Mouse (Mus musculus): ENCODE data around the gene Zfp638. TPM values are rescaled to one million over a fixed set of nuclear protein-coding genes. Genes with fewer than 3 reads are reported as not detected.
A peak's percentile ranks its signal among the peaks of the same experiment; 100 is the strongest.
"Not testable (repeated sequence)": the region's sequence is repeated elsewhere in the genome, so short reads cannot be mapped to it uniquely, and the experiment has no call there.

The Zfp638 gene
- polyA plus RNA-seq (2016; fragmentation: Nextera tagmentation; extraction: Ambion mirVana) = 81.7 and 82.8 TPM in 2 replicates

DNA sequence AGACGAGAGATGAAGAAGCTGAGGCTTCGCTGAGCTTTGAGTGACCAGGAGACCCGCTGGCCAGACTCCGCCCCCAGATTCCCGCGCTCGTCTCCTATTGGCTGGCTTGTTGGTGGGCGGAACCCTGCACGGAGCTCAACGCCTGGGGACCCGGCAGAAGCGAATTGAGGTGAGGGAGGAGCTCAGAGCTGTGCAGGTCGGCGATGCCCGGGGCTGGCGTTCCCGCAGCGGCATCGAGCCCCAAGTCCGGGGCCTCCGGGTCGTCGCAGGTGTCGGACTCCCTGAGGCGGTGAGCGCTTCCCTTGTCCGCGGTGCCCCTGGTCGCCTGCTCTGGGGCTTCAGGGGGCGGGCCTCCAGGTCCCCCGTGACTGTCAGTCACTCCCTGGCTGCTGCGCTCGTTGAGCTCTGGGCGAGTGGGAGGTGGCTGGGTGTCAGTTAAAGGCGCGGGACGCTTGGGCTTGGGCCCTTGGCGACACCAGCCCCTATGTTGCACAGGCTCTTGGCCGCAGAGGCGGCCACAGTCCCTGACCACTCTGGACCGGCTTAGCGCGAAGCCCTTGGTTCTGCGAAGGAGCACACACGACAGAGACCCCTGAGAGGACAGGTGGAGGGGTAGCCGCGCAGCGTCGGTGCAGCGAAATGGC lies at the start of gene Zfp638:
TSS of gene Zfp638 (plus strand) at position 156 of the 644 bp plus-strand sequence.
- Histone ChIP-seq H3K4me3 (replicated peaks) (peak within 1 kb of the TSS; percentile 62), H3K36me3 (no peaks in the 10 kb centered on the region), H3K4me1 (replicated peaks) (peaks cover 10% of the 10 kb centered on the region), H3K27ac (no peak within 1 kb of the TSS), H3K9ac (replicated peaks) (peak within 1 kb of the TSS; percentile 61), H3K4me2 (peak within 1 kb of the TSS; percentile 99), H3K9me3 (no peaks in the 10 kb centered on the region), H3K27me3 (peaks cover 21% of the 10 kb centered on the region)
- WGBS = under 1% methylated on average over 50 of the region's 50 CpGs
- peak; percentile 94 for ATAC-seq (ENCODE audit: insufficient number of reproducible peaks, insufficient read depth, low FRiP score, low TSS enrichment, low read depth)

DNA sequence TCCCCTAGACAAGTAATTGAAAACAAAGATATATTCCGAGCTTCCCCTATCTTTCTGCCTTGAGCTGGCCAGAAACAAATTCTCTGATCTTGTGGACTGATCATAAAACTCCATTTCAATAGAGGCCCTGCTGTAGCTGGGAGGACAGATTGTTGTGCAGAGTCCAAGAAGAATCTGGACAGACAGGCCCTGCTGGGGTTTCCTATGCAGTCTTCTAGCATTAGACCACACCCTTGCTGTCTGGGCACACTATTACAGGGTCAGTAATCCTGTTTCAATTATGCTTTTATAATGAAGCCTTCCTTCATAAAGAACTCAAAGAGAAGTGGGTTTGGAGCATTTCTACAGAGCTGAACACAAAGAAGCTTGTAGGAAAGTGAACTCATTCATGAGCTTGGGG lies 47.9 kb upstream of the Zfp638 start:
- Histone ChIP-seq H3K4me3 (replicated peaks) (no peak overlapping the region), H3K27me3 (no peaks in the 10 kb centered on the region), H3K4me2 (no peak overlapping the region), H3K9ac (replicated peaks) (no peak overlapping the region), H3K36me3 (peaks cover 35% of the 10 kb centered on the region), H3K4me1 (replicated peaks) (no peaks in the 10 kb centered on the region), H3K27ac (no peak overlapping the region), H3K9me3 (peaks cover 7% of the 10 kb centered on the region; the same call in 1 of the 2 replicates)
- no peak for ATAC-seq (ENCODE audit: insufficient number of reproducible peaks, insufficient read depth, low FRiP score, low TSS enrichment, low read depth)
- WGBS = 84% methylated on average over 1 of the region's 1 CpGs

DNA sequence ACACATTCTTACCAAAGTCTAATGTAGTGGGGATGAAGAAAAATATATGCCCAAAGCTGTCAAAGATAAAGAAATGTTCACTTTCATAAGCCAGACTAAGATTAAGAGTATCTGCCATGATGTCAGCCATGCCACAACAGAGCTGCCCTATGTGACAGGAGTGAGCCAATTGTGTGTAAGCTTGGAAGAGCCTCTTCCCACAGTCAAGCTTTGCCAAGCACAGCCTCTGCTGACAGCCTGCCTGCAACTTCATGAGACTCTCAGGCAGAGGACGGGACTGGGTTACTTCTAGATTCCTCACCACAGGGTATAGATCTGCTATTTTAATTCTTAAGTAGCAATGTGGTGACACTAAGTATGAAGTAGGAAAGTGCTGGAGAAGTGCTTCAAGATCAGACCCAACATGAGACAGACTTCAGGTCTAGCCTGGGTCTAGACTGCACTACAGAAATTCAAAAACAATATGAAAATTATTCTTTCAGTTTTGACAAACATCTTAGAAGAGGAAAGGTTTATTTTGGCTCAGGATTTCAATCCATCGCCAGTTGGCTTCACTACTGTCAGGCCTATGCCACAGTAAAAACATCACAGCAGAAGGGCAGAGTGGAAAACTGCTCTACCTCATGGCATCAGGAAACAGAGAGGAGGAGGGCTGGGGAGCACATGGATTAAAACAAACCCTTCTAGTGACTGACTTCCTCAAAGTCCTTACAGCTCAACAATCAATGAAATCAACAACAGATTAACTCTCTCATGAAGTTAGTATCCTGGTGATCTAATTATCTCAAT lies 46.0 kb upstream of the Zfp638 start:
- Histone ChIP-seq H3K4me1 (replicated peaks) (no peaks in the 10 kb centered on the region), H3K9me3 (peaks cover 7% of the 10 kb centered on the region; the same call in 1 of the 2 replicates), H3K4me2 (no peak overlapping the region), H3K4me3 (replicated peaks) (no peak overlapping the region), H3K9ac (replicated peaks) (no peak overlapping the region), H3K27ac (no peak overlapping the region), H3K27me3 (no peaks in the 10 kb centered on the region), H3K36me3 (peaks cover 20% of the 10 kb centered on the region; the same call in 1 of the 2 replicates)
- no peak for ATAC-seq (ENCODE audit: insufficient number of reproducible peaks, insufficient read depth, low FRiP score, low TSS enrichment, low read depth)
- 89% methylated on average over 2 of the region's 2 CpGs for WGBS

DNA sequence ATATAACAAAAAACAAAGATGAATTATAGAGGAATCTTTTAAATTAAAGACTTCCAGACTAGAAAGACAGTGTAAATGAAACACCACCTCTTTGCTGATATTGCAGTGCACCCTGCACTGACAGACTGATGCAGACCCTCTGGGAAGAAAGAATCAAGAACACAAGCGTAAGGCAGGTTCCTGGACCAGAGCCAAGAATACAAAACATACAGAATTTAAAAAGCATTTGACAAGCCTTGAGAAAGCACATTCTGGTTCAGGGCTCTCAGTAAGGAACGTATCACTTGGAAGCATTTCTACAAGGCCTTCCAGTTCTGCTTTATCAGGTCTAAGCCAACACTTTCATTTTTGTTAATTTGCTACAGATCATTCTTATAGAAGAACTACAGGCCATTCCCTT lies 45.1 kb upstream of the Zfp638 start:
- Histone ChIP-seq H3K4me1 (replicated peaks) (no peaks in the 10 kb centered on the region), H3K4me3 (replicated peaks) (no peak overlapping the region), H3K9ac (replicated peaks) (no peak overlapping the region), H3K9me3 (peaks cover 7% of the 10 kb centered on the region; the same call in 1 of the 2 replicates), H3K27me3 (no peaks in the 10 kb centered on the region), H3K36me3 (peaks cover 18% of the 10 kb centered on the region; the same call in 1 of the 2 replicates), H3K4me2 (no peak overlapping the region), H3K27ac (no peak overlapping the region)
- no peak for ATAC-seq (ENCODE audit: insufficient number of reproducible peaks, insufficient read depth, low FRiP score, low TSS enrichment, low read depth)
- WGBS = 77% methylated on average over 2 of the region's 2 CpGs

DNA sequence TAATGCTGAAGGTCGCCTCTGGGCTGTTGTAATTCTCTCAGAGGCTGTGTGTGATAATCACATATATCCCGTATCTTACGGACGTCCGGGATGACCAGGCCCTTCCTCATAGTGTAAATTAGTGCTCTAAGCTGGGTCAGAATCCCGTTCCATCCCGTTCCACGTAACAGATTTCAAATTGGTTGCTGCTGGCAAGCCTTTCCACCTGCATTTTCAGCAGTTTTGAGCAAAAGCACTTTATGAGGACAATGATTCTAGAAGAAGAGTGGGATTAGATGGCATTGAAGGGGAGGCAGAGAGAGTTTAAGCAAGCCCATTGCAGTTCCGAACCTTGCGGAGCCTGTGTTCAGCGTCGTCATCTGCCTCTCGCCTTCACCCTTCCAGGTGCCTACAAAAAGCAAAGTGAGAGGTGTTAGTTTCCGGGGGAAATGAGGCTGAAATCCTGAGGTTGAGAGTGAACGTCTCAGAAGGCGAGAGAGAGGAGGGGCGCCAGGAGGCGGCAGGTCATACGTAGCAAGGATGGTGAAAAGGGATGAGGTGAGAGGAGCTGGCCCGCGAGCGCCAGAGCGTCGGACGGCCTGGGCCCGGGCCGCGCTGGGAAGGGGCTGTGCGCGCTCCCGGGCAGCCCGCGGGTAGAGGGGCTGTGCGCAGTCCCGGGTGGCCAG lies 35.8 kb upstream of the Zfp638 start:
- Histone ChIP-seq H3K4me3 (replicated peaks) (peak overlapping the region; percentile 68), H3K36me3 (peaks cover 14% of the 10 kb centered on the region), H3K27me3 (no peaks in the 10 kb centered on the region), H3K9ac (replicated peaks) (peak overlapping the region; percentile 84), H3K4me1 (replicated peaks) (peaks cover 10% of the 10 kb centered on the region; the same call in 1 of the 2 replicates), H3K4me2 (peak overlapping the region; percentile 71), H3K9me3 (no peaks in the 10 kb centered on the region), H3K27ac (peak overlapping the region; percentile 91)
- no peak; the same call in 1 of the 2 replicates for ATAC-seq (ENCODE audit: insufficient number of reproducible peaks, insufficient read depth, low FRiP score, low TSS enrichment, low read depth)
- 1% methylated on average over 35 of the region's 35 CpGs for WGBS

DNA sequence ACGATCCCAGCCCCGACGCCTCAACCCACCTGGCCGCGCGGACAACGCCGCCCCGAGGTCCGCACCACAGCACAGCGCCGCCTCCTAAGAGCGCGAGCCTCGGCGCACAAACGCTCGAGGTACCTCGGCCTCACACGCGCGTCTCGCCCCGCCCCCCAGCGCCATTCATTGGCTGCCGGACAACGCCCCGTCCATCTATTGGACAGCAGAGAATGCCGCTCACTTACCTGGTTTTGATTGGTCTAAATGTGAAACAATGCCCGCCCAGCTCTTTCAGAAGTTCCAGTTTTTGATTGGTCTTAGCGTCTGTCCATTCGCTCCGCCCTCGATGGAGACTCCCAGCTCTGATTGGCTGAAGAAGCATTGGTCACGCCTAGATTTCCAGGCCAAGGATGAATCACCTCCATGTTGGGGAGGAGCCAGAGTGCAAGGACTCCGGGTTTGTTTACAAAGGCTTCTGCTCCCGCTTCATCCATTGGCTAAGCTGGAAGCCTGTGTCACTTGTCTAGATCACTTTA lies 35.2 kb upstream of the Zfp638 start, which contains the start of gene Paip2b:
TSS of gene Paip2b (minus strand) at position 136 of the 518 bp plus-strand sequence.
- Histone ChIP-seq H3K4me3 (replicated peaks) (peak within 1 kb of the TSS; percentile 68), H3K27ac (peak within 1 kb of the TSS; percentile 91), H3K9ac (replicated peaks) (peak within 1 kb of the TSS; percentile 84), H3K9me3 (no peaks in the 10 kb centered on the region), H3K27me3 (no peaks in the 10 kb centered on the region), H3K4me1 (replicated peaks) (peaks cover 10% of the 10 kb centered on the region; the same call in 1 of the 2 replicates), H3K4me2 (peak within 1 kb of the TSS; percentile 71), H3K36me3 (peaks cover 10% of the 10 kb centered on the region)
- under 1% methylated on average over 37 of the region's 37 CpGs for WGBS
- peak; percentile 99 for ATAC-seq (ENCODE audit: insufficient number of reproducible peaks, insufficient read depth, low FRiP score, low TSS enrichment, low read depth)

DNA sequence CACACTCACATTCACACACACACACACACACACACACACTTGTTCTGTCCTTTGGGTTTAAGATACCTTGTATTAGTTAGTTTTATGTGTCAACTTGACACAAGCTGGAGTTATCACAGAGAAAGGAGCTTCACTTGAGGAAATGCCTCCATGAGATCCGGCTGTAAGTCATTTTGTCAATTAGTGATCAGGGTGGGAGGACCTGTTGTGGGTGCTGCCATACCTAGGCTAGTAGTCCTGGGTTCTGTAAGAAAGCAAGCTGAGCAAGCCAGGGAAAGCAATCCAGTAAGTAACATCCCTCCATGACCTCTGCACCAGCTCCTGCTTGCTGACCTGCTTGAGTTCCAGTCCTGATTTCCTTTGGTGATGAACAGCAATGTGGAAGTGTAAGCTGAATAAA lies 34.5 kb upstream of the Zfp638 start:
- not testable (repeated sequence) for H3K9me3 ChIP-seq; ATAC-seq (ENCODE audit: insufficient number of reproducible peaks, insufficient read depth, low FRiP score, low TSS enrichment, low read depth); H3K36me3 ChIP-seq; H3K27me3 ChIP-seq; H3K27ac ChIP-seq
- Histone ChIP-seq H3K4me1 (replicated peaks) (peaks cover 10% of the 10 kb centered on the region; the same call in 1 of the 2 replicates), H3K4me3 (replicated peaks) (peak overlapping the region; percentile 68; the same call in 1 of the 2 replicates), H3K9ac (replicated peaks) (0 out of 2 replicates have a peak overlapping the region, but pooled peaks have one; percentile 18), H3K4me2 (peak overlapping the region; percentile 54)
- 69% methylated on average over 1 of the region's 1 CpGs for WGBS

DNA sequence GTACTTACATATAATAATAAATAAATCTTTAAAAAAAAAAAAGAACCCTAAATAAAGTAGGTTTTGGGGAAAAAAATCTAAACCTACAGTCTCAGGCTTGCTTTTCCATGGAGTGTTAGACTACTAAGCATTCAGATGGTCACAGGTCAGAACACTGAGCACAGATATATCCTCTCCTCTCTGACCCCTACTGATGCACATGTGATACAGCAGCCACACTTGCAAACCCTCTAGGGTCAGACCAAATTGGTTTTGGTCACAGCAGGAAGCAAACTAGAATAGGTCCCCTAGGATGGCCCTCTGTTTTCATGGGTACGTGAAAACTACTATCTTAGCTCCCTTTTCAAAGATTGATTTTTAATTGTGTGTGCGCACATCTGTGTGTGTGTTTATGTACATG lies 30.1 kb upstream of the Zfp638 start:
- Histone ChIP-seq H3K9me3 (no peaks in the 10 kb centered on the region), H3K27ac (no peak overlapping the region), H3K4me3 (replicated peaks) (no peak overlapping the region), H3K4me2 (no peak overlapping the region), H3K9ac (replicated peaks) (no peak overlapping the region), H3K4me1 (replicated peaks) (0 out of 2 replicates have a peak, but pooled peaks cover 3% of the 10 kb centered on the region), H3K27me3 (no peaks in the 10 kb centered on the region), H3K36me3 (no peaks in the 10 kb centered on the region)
- ATAC-seq (ENCODE audit: insufficient number of reproducible peaks, insufficient read depth, low FRiP score, low TSS enrichment, low read depth) = no peak
- WGBS = 87% methylated on average over 2 of the region's 2 CpGs

DNA sequence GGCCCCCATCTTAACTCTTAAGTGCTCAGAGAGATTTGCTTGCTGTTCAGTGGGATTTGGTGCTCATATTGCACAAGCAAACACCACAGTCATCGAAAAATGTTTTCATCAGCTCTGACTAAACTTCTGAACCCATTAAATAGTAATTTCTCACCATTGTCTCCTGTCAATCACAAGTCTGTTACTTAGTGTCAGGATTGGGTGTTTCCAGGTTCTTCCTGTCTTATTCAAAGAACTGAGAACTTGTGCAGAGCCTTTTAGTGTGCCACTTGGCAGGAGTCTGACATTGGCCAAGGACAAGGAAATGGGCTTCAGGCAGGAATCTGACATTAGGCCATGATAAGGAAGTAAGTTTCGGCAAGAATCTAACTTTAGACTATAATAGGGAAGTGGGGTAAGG lies 28.9 kb upstream of the Zfp638 start:
- H3K9ac ChIP-seq (replicated peaks) = no peak overlapping the region
- H3K4me1 ChIP-seq (replicated peaks) = no peaks in the 10 kb centered on the region
- H3K27ac ChIP-seq = no peak overlapping the region
- no peak overlapping the region for H3K4me2 ChIP-seq
- ATAC-seq (ENCODE audit: insufficient number of reproducible peaks, insufficient read depth, low FRiP score, low TSS enrichment, low read depth) = no peak
- H3K36me3 ChIP-seq = no peaks in the 10 kb centered on the region
- no peaks in the 10 kb centered on the region for H3K27me3 ChIP-seq
- H3K4me3 ChIP-seq (replicated peaks) = no peak overlapping the region
- no peaks in the 10 kb centered on the region for H3K9me3 ChIP-seq
- 86% methylated on average over 2 of the region's 2 CpGs for WGBS

DNA sequence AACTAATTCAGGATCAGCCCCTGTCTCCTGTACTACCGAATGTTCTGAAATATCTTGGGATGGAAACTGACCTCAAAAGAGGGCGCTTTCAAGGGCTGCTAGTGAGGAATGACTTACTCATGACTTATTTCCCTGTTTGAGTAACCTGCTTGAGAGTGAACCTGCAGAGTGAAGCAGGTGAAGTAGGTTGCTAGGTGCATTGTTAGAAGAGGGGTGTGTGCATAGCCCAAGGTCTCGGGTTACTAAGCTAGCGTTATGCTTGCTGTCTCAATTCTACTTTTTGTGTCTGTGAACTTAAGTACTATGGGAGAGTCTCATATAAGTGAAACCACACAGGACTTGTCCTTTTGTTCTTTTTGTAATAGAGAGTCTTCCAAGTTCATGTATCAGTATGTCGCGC lies 26.8 kb upstream of the Zfp638 start:
- Histone ChIP-seq H3K27ac (no peak overlapping the region), H3K4me3 (replicated peaks) (no peak overlapping the region), H3K4me1 (replicated peaks) (no peaks in the 10 kb centered on the region), H3K9me3 (no peaks in the 10 kb centered on the region), H3K27me3 (no peaks in the 10 kb centered on the region), H3K4me2 (no peak overlapping the region), H3K36me3 (no peaks in the 10 kb centered on the region), H3K9ac (replicated peaks) (no peak overlapping the region)
- 87% methylated on average over 6 of the region's 6 CpGs for WGBS
- ATAC-seq (ENCODE audit: insufficient number of reproducible peaks, insufficient read depth, low FRiP score, low TSS enrichment, low read depth) = no peak

DNA sequence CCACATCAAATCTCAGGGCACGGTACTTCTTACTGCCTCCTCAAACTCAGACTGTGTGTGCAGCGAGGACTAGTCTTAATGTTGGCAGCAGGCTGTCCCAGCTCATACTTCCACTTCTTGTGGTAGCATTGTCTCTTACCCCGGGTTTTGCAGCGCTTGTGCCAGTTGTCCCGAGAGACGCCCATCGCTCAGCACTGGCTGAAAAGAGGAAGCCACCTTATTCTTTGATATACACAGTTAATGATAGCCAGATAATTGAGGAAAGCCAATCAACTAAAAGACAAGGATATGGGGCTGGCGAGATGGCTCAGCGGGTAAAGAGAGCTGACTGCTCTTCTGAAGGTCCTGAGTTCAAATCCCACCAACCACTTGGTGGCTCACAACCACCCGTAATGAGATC lies 22.0 kb upstream of the Zfp638 start:
- Histone ChIP-seq H3K36me3 (no peaks in the 10 kb centered on the region), H3K27ac (no peak overlapping the region), H3K27me3 (0 out of 2 replicates have a peak, but pooled peaks cover 2% of the 10 kb centered on the region), H3K9me3 (no peaks in the 10 kb centered on the region), H3K4me3 (replicated peaks) (no peak overlapping the region), H3K9ac (replicated peaks) (no peak overlapping the region), H3K4me2 (no peak overlapping the region), H3K4me1 (replicated peaks) (no peaks in the 10 kb centered on the region)
- 92% methylated on average over 10 of the region's 10 CpGs for WGBS
- ATAC-seq (ENCODE audit: insufficient number of reproducible peaks, insufficient read depth, low FRiP score, low TSS enrichment, low read depth) = no peak
